Mouse (Mus musculus): ENCODE results near the gene Egfem1. TPM values are rescaled to one million over a fixed set of nuclear protein-coding genes. Genes with fewer than 3 reads are reported as not detected.

Egfem1 gene
- total RNA-seq, 2 experiments from 2014 or later, result 30.4 to 35.9 TPM

DNA sequence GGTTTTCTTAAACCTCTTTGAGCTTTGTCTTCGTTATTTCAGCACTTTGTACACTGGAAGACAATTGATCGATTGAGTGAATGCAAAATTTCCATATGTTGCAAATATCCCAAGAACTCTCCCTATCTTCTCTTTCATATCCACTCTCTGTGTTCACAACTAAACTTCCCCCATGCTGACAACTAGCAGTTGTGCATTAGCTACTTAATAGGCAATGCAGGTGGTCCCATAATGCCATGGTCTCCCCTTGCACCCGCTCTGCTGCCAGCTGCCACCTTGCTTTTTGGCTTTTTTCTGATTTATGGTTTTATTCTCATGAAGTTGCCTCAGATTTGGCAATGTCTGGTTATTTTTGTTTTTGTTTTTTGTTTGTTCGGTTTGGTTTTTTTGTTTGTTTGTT, 209.8 kb downstream of the Egfem1 start:
- DNase-seq (ENCODE audit: extremely low spot score in 1 of 2, low spot score in 1 of 2), result no peak

GRCm38 (mm10) chr3:29292251-29292650, 210.4 kb downstream of the Egfem1 start:
- no peak for DNase-seq (ENCODE audit: extremely low spot score in 1 of 2, low spot score in 1 of 2)

DNA sequence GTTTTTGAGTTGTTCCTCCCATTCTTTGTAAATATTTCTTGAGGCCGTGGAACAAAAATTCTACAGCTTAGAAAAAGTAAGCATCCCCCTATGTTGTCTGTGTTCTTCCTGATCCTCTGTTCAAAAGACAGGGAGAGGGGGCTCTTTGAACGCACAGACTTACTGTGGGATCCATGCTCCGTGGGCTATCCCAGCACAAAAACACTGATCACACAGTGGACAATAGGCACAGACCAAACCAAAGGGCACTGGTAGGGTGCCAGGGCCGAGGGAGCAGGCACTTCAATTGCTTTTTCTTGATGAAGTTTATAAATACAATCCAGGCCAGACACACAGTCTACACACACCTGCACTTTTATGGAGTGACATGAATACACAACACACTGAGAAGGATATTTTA, 211.4 kb downstream of the Egfem1 start:
- DNase-seq (ENCODE audit: extremely low spot score in 1 of 2, low spot score in 1 of 2), result no peak

GRCm38 (mm10) chr3:29342223-29342791, 260.5 kb downstream of the Egfem1 start:
- DNase-seq (ENCODE audit: extremely low spot score in 1 of 2, low spot score in 1 of 2), result no peak

GRCm38 (mm10) chr3:29345805-29346204, 264.0 kb downstream of the Egfem1 start:
- no peak for DNase-seq (ENCODE audit: extremely low spot score in 1 of 2, low spot score in 1 of 2)

DNA sequence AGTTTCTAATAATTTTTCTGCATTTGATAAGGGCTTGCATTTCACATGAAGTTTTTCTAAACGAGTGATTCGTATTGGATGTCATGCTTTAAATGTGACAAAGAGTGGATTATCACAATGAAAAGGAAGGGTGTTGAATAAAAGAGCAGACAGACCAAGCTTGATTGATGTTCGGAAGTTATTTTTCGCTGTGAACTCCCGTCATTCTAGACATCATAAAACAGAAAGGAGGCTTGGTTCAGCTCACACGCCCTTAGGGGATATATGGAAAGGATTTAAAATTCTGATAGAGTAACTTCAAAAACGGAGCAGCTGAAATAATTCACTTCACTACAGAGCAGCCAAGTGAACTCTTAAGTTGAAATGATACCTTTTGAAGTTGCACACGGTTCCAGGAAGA, 285.1 kb downstream of the Egfem1 start:
- DNase-seq (ENCODE audit: extremely low spot score in 1 of 2, low spot score in 1 of 2), result no peak

GRCm38 (mm10) chr3:29370519-29370918, 288.7 kb downstream of the Egfem1 start:
- DNase-seq (ENCODE audit: extremely low spot score in 1 of 2, low spot score in 1 of 2), result no peak

- no peak for DNase-seq (ENCODE audit: extremely low spot score in 1 of 2, low spot score in 1 of 2)
Measured at GRCm38 (mm10) chr3:29381255-29381654, 299.4 kb downstream of the Egfem1 start.

DNA sequence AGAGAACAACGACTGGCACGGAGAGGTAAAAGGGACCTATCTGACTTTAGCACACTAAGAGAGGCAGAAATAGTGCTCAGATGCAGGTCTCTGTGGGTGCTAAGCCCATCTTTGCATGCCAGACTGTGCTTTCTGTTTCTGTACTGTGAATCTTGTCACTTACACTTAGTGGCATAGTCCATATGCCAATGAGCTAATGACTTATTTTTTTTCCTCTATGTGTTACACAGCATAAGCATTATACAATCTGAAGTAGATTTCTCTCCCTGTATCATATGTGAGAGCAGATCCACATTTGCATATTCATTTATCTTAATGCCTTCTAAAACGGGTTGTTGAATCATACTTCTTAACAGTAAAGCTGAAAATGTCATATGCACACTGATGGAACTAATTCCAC, 317.2 kb downstream of the Egfem1 start:
- DNase-seq (ENCODE audit: extremely low spot score in 1 of 2, low spot score in 1 of 2), result no peak

- DNase-seq (ENCODE audit: extremely low spot score in 1 of 2, low spot score in 1 of 2), result no peak
Measured at GRCm38 (mm10) chr3:29421634-29422033, 339.8 kb downstream of the Egfem1 start.

DNA sequence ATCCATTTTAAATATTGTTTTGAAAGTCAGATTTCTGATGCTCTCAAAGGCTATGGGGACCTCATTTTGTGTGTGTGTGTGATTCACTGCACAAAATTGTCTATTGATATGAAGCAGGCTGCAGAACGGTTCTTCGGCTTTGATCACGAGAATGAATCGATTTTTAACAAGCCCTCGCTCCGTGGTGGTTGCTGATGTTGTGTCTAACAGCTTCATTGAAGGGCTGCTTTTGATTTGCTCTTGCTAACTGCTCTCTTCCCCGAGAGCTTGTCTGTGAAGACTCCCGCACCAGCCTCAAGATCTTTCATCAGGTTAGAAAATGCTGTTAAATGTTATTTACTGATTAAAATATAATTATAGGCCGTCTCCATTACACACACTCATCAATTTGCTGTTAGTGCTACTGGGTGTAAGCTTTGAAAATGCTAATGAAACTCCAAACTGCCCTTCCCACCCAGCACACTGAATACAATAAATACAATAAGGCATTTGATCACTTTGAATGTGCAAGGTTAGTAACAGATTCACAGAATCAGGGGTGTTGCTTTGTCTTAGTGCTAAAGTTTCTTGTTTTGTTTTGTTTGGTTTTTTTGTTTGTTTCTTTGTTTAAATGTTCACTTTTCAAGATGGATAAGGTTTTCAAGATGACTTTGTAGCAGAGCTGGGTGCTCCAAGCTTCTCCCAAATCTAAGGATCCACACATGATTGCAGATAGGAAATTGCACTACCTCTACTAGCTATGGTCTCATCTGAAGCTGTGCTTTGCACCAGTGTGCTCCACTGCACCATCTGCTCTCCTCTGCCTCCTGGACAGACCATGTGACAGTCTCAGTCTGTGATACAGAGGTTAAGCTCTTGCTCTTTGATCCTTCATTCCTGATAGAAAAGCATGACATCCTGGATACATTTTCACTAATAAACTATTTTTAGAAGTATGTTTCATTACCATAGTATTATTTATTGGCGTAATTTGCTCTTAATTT, 350.6 kb downstream of the Egfem1 start:
- DNase-seq (ENCODE audit: extremely low spot score in 1 of 2, low spot score in 1 of 2), result no peak

DNA sequence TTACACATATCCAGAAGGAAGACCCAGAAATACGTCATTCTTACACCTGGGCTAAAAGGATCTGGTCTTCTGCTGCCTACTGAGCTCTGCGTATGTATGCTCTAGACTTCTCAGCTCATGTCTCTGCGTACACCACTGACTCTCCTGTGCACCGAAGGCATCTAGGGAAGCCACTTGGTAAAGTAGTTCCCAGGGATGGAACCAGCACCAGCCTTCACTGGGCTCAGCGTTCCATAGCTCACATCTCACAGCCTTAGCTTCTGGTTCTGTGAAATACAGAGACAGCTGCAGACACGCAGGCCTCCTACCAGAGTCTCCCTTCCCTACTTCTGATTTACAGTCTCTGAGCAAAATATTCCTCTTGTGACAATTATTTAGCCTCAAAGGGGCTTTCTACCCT, 361.2 kb downstream of the Egfem1 start:
- DNase-seq (ENCODE audit: extremely low spot score in 1 of 2, low spot score in 1 of 2), result no peak

GRCm38 (mm10) chr3:29444661-29445060, 362.8 kb downstream of the Egfem1 start:
- DNase-seq (ENCODE audit: extremely low spot score in 1 of 2, low spot score in 1 of 2), result no peak

- no peak for DNase-seq (ENCODE audit: extremely low spot score in 1 of 2, low spot score in 1 of 2)
Measured at GRCm38 (mm10) chr3:29446081-29446480, 364.3 kb downstream of the Egfem1 start.

- no peak for DNase-seq (ENCODE audit: extremely low spot score in 1 of 2, low spot score in 1 of 2)
Measured at GRCm38 (mm10) chr3:29448829-29449406, 367.1 kb downstream of the Egfem1 start.

- DNase-seq (ENCODE audit: extremely low spot score in 1 of 2, low spot score in 1 of 2), result no peak
Measured at GRCm38 (mm10) chr3:29498211-29498610, 416.4 kb downstream of the Egfem1 start.

DNA sequence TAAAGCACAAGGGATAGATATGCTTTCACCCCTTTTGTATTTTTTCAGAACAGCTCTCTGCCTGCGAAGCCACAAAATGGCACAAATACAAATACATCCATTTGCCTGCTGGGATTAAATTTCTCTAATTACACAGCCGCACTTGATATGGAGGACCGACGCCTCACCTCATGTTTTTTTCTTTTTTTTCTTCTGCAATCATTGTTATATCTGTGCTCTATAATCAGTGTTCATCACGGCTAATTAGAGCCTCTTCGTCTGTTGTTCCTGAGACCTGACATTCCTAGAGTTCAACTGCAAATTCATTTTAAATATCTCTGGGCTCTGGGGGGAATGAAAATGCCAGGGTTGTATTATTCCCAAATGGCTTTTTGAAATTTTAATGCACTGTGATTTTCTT, 417.4 kb downstream of the Egfem1 start:
- no peak for DNase-seq (ENCODE audit: extremely low spot score in 1 of 2, low spot score in 1 of 2)

- DNase-seq (ENCODE audit: extremely low spot score in 1 of 2, low spot score in 1 of 2), result no peak
Measured at GRCm38 (mm10) chr3:29525298-29525962, 443.6 kb downstream of the Egfem1 start.

- no peak for DNase-seq (ENCODE audit: extremely low spot score in 1 of 2, low spot score in 1 of 2)
Measured at GRCm38 (mm10) chr3:29525963-29526301, 444.1 kb downstream of the Egfem1 start.

- no peak for DNase-seq (ENCODE audit: extremely low spot score in 1 of 2, low spot score in 1 of 2)
Measured at GRCm38 (mm10) chr3:29539211-29539610, 457.4 kb downstream of the Egfem1 start.

DNA sequence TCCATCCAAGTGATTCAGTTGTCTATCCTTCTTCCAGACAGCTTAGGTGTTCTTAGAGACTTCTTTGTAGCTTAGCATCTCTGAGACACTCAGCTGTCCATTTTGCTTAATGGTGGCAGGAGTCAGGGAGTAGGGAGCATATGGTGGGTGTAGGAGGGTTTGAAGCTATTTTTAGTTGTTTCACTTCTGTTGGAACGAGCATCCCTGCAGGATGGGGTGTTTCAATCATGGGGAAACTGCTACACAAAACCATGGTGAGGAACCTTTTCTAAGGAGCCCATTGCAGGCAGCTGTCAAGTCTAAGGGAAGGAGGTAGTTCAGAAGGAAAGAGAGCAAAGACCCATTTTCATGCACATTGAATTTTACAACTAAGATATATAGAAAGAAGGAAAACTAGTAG, 458.1 kb downstream of the Egfem1 start:
- no peak for DNase-seq (ENCODE audit: extremely low spot score in 1 of 2, low spot score in 1 of 2)

Data from layer of hippocampus, postnatal 25 days (tissue).